Mouse (Mus musculus): ENCODE data around the gene Nfia.

The Nfia gene

DNA sequence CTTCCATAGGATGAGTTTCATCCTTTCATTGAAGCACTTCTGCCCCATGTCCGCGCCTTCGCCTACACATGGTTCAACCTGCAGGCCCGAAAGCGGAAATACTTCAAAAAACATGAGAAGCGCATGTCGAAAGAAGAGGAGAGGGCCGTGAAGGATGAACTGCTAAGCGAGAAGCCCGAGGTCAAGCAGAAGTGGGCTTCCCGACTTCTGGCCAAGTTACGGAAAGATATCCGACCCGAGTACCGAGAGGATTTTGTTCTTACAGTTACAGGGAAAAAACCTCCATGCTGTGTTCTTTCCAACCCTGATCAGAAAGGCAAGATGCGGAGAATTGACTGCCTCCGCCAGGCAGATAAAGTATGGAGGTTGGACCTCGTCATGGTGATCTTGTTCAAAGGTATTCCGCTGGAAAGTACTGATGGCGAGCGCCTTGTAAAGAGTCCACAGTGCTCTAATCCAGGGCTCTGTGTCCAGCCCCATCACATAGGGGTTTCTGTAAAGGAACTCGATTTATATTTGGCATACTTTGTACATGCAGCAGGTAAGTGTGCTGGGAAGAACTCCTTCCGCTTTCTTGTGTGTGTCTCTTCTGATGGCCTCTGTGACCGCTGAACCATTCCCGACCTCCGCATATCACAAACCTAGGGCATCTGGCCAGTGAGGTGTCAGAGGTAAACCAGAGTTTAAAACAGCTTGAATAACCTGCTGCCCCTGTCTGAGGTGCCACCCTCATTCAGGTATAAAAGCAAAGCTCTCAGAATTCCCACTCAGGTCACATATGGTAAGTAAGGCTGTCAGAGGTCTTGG is 10.7 kb downstream of the Nfia start:
- no peak for DNase-seq (ENCODE audit: low spot score)

DNA sequence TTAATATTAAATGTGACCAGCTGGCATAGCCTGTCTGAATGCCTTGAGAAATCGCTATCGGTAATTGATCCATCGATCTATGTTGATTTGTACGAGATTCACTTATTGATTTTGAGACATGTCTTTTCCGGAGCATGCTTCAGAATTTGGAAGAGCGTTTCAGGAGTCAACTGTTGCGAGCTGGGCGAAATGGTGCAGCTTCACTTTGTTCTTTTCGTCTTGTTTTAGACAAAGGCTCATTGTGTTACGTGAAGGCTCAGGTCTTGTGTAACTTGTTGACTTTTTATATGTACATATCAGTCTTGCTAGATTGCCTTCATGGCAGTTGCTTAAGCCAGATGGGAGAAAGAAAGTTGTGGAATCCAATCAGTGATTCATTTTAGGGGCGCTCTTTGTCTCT is 11.7 kb downstream of the Nfia start:
- DNase-seq (ENCODE audit: low spot score) = no peak

DNA sequence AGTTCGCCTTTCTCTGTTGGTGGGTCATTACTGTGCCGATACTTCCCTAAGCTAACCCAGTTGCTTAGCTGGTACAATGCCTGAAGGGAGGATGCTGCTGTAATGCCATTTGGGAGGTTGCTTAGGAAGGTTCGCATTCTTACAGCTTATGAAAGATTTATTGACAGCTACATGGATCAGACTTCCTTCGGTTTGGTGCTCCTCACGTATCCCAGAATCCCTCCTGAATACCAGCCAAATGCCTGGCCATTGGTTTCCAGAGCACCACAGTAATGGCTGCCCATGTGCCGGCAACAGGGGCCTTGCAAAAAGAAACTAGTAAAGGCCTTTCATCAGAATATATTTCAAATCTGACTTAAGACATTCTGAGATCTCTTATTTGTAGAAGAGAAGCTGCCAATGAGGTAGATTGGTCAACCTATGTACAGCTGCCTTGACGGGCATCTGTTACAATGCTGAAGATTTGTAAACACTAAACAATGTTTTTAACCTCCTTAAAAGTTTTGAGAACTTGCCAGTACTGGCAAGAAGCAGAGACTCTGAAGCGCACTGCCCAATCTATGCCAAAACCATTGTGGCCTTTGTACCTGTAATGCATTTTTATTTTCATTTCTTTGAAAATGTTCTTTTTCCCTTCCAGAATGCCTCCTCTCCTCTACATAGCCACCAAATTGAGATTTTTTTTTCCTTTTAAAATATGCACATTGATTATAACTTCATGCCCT is 13.2 kb downstream of the Nfia start:
- DNase-seq (ENCODE audit: low spot score) = no peak

GRCm38 (mm10) chr4:97786571-97786970 is 14.0 kb downstream of the Nfia start:
- no peak for DNase-seq (ENCODE audit: low spot score)

- no peak for DNase-seq (ENCODE audit: low spot score)
Observed at GRCm38 (mm10) chr4:97787515-97787914, 15.0 kb downstream of the Nfia start.

GRCm38 (mm10) chr4:97788537-97788936 is 16.0 kb downstream of the Nfia start:
- no peak for DNase-seq (ENCODE audit: low spot score)

GRCm38 (mm10) chr4:97793931-97794330 is 21.4 kb downstream of the Nfia start:
- DNase-seq (ENCODE audit: low spot score) = no peak

GRCm38 (mm10) chr4:97794865-97795264 is 22.3 kb downstream of the Nfia start:
- DNase-seq (ENCODE audit: low spot score) = no peak

GRCm38 (mm10) chr4:97795957-97796356 is 23.4 kb downstream of the Nfia start:
- no peak for DNase-seq (ENCODE audit: low spot score)

DNA sequence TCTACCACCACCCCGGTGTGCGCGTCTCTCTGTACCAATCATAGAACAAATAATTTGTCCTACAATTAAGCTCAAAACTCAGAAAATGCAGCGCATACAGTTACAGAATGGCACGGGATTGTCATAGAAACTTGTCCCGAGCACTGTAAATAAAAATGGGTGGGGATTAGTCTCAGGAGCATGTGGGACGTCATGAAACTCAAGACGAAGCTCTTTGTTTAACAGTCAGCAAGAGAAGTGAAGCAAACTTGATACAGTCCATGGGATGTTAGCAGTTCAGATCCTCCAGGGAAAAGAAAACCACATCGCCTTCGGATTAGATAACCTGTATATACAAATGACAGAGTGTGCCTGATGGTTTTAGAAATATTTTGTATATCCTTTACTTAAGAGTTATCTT is 24.0 kb downstream of the Nfia start:
- DNase-seq (ENCODE audit: low spot score) = no peak

- no peak for DNase-seq (ENCODE audit: low spot score)
Observed at GRCm38 (mm10) chr4:97803791-97804190, 31.3 kb downstream of the Nfia start.

GRCm38 (mm10) chr4:97804638-97805037 is 32.1 kb downstream of the Nfia start:
- DNase-seq (ENCODE audit: low spot score) = no peak

DNA sequence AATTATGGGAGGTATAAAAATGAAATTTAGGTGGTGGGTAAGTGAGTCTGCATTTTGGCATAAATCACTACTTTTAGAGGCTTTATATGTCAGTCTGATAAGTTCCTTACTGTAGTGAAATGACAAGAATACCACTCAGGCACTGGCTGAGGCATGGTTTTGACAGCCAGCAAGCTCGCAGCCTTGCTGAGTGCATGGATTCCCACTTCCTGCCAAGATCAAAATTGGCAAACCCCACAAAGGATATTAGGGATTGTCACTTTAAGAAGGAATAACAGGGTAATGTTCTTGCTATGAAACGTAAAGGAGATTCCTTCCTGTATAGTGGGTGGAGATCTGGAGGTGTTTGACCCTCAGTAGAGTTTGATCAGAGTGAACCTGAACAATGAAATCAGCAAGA is 32.7 kb downstream of the Nfia start:
- no peak for DNase-seq (ENCODE audit: low spot score)

GRCm38 (mm10) chr4:97805896-97806808 is 33.6 kb downstream of the Nfia start:
- no peak for DNase-seq (ENCODE audit: low spot score)

- no peak for DNase-seq (ENCODE audit: low spot score)
Observed at GRCm38 (mm10) chr4:97806924-97807323, 34.4 kb downstream of the Nfia start.

DNA sequence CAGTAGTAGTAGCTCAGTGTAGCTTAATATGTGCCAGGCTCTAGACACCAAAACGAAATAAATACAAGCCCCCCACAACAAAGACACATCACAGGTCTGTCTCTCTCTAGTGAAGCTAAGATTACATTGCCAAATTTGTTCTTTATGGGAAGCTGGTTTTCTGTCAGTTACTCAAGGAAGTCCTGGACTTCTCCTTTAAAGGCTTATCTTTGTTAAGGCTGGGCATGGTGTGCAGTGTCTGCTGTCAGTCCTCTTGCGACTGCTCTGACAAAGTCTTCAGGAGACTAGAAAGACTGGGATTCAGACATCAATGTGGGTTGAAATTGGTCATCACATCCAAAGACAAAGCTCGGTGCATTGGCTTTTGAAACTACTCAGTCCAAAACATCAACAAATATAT is 36.4 kb downstream of the Nfia start:
- DNase-seq (ENCODE audit: low spot score) = no peak

DNA sequence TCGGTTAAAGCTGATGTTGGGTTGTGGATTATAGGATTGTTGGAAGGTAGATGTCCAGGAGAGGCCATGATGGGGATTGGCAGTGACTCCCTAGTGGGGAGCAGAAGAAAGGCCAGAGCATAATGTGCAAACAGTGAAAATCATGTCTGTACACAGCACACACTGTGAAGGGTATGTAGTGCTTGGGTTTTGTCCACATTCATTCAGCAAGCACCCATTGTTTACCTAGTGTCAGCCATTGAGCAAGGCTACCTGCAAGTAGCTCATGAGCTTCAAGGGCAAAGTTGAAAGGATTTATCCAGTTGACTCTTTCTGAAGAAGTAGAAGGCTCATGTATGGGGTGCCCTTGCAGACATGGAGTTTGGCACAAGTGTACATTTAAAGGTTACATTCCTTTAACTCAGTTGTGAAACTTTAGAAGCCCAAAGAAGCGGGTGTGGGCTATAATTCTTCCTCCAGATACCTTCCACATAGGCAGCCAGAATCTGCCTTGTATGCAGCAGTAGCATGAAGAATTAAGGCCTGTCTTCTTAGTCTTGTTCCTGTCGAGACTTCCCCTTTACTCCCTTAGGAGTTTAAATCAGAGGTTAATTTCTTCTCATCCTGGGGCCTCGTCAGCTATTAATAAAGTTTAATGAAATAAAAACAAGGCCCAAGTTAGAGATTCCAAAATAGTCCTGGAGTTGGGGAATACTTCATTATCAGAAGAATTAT is 37.2 kb downstream of the Nfia start:
- no peak for DNase-seq (ENCODE audit: low spot score)

GRCm38 (mm10) chr4:97810348-97810939 is 37.9 kb downstream of the Nfia start:
- DNase-seq (ENCODE audit: low spot score) = no peak

- DNase-seq (ENCODE audit: low spot score) = no peak
Observed at GRCm38 (mm10) chr4:97813035-97813434, 40.5 kb downstream of the Nfia start.

DNA sequence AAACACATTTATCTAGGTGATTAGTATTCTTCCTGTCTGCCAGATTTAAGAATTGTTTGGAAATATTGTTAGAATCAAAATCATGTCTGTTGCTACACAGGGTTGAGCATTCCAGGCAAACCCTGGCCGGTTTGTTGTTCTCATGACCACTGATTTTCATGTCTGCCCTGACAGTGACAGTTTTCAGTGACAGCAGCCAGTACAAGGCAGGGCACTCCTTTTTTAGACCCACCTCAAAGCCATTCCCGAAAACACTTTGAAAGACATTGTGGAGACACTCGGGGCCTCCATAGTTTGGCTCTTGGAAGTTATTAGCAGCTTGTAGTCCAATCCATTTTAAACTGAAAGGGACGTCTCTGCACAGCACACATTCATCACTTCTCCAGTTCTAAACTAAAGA is 41.5 kb downstream of the Nfia start:
- DNase-seq (ENCODE audit: low spot score) = no peak

DNA sequence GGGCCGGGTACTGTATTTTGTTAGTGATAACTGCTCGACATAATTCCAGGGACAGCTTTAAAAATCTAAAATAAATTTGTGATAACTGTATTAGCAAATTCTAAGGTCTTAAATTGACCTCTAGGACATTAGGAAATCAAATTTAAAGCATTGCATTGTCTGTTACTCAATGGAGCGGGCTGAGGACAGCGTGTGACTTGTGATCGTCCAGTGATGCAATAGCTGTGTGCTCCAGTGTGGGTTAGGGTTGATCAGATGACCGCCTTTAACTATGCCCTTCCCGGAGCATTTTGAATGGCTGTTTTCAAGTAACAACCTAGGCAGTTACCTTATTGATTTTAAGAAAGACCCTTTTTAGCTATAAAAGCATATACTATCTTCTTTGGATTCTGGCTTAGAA is 42.0 kb downstream of the Nfia start:
- DNase-seq (ENCODE audit: low spot score) = no peak

Data from ovary, postnatal 36 days (tissue).